In the genomic region with DNA sequence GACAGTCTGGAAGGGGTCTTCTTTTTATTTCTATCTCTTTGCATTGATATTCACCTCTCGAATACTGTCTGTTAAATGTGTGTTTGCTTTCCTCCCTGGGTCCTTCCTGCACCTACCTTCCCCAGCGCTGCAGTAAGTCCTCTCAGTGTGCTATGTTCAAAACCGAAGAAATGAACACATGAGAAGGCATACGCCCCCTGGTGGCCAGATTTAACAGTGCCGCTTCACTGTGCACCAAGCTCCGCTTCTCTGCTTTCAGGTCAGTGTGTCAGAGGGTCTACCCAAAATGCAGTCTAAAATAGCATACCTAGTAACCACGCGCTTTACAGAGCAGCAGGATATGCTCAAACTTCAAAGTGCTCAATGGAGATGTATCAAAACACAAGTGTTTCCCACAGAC, we compare ENCODE assay signal across 9 mouse cellular contexts. TPM values are rescaled to one million over a fixed set of nuclear protein-coding genes. Genes with fewer than 3 reads are reported as not detected.
A peak's percentile ranks its signal among the peaks of the same experiment; 100 is the strongest.
DNase-seq lines count a peak whose midpoint lies in the region; ATAC-seq and TF ChIP-seq lines count a peak whose summit lies in the region.
"Had no signal": no experiment of that assay in that cellular context is flagged by ENCODE, and none has a peak within 500 bp of the region (broad histone marks: within the 10 kb centered on the region; RNA-seq: fewer than 3 reads in every experiment).

No protein-coding gene starts in this region.

- no peaks in the 10 kb centered on the region for H3K36me3 ChIP-seq in hindbrain, embryonic 11.5 days (ENCODE audit: control insufficient read depth, insufficient read depth, low read length)
- H3K36me3 ChIP-seq in hindbrain, embryonic 12.5 days = peaks cover 24% of the 10 kb centered on the region
- peaks cover 19% of the 10 kb centered on the region for H3K36me3 ChIP-seq in hindbrain, postnatal 0 days (ENCODE audit: insufficient read depth, low read length)

- DNase-seq in hindbrain, embryonic 11.5 days (ENCODE audit: low spot score) = peak; percentile 87
- DNase-seq in adrenal gland, postnatal 4 days (ENCODE audit: low spot score in 2 of 2) = peak; percentile 29 to 50
- DNase-seq in hindbrain, postnatal 0 days (ENCODE audit: low spot score) = peak; percentile 89
- peak; percentile 87 for DNase-seq in left cerebral cortex, postnatal 4 days
- DNase-seq in ovary, postnatal 14 days (ENCODE audit: low spot score) = peak; percentile 66
- DNase-seq in thymus, postnatal 25 days = peak; percentile 75

- ATAC-seq in hindbrain, embryonic 11.5 days (ENCODE audit: low FRiP score) = no peak
- ATAC-seq in hindbrain, embryonic 12.5 days (ENCODE audit: low FRiP score) = no peak
- 0 out of 2 replicates have a peak, but pooled peaks have one; percentile 24 for ATAC-seq in hindbrain, postnatal 0 days

- no peaks in the 10 kb centered on the region for H3K27me3 ChIP-seq in hindbrain, embryonic 11.5 days (ENCODE audit: control insufficient read depth, insufficient read depth, low read length)
- no peaks in the 10 kb centered on the region for H3K27me3 ChIP-seq in hindbrain, embryonic 12.5 days
- no peaks in the 10 kb centered on the region for H3K27me3 ChIP-seq in hindbrain, postnatal 0 days (ENCODE audit: insufficient read depth, low read length)

- H3K9ac ChIP-seq in hindbrain, embryonic 11.5 days (ENCODE audit: low read depth, low read length) = no peak overlapping the region
- H3K9ac ChIP-seq in hindbrain, embryonic 12.5 days = no peak overlapping the region
- no peak overlapping the region for H3K9ac ChIP-seq in hindbrain, postnatal 0 days (replicated peaks; ENCODE audit: low read length)

- no peak overlapping the region for H3K4me2 ChIP-seq in hindbrain, embryonic 11.5 days (replicated peaks; ENCODE audit: low read depth, low read length)
- H3K4me2 ChIP-seq in hindbrain, embryonic 12.5 days (replicated peaks) = no peak overlapping the region
- no peak overlapping the region for H3K4me2 ChIP-seq in hindbrain, postnatal 0 days (ENCODE audit: low read depth, low read length)

- H3K9me3 ChIP-seq in hindbrain, embryonic 11.5 days (ENCODE audit: control insufficient read depth, low read length) = no peaks in the 10 kb centered on the region
- H3K9me3 ChIP-seq in hindbrain, embryonic 12.5 days (replicated peaks) = 0 out of 2 replicates have a peak, but pooled peaks cover 4% of the 10 kb centered on the region
- peaks cover 3% of the 10 kb centered on the region; the same call in 1 of the 2 replicates for H3K9me3 ChIP-seq in hindbrain, postnatal 0 days (ENCODE audit: low read length)

- WGBS in hindbrain, embryonic 11.5 days = 60% methylated on average over 8 of the region's 8 CpGs
- WGBS in hindbrain, embryonic 12.5 days = 51% methylated on average over 8 of the region's 8 CpGs
- WGBS in hindbrain, postnatal 0 days = 54% methylated on average over 8 of the region's 8 CpGs

- no peaks in the 10 kb centered on the region for H3K4me1 ChIP-seq in hindbrain, embryonic 11.5 days (replicated peaks; ENCODE audit: control insufficient read depth, insufficient read depth, low read length)
- peaks cover 9% of the 10 kb centered on the region for H3K4me1 ChIP-seq in hindbrain, embryonic 12.5 days
- no peaks in the 10 kb centered on the region for H3K4me1 ChIP-seq in embryonic fibroblast, embryonic 13.5 days (ENCODE audit: control insufficient read depth, insufficient read depth, low read length)
- H3K4me1 ChIP-seq in hindbrain, postnatal 0 days (ENCODE audit: insufficient read depth, low read length) = no peaks in the 10 kb centered on the region

- H3K27ac ChIP-seq in hindbrain, embryonic 11.5 days (ENCODE audit: low read depth, low read length) = no peak overlapping the region
- H3K27ac ChIP-seq in hindbrain, embryonic 12.5 days = no peak overlapping the region
- H3K27ac ChIP-seq in embryonic fibroblast, embryonic 13.5 days (ENCODE audit: insufficient read depth, low read length) = no peak overlapping the region
- no peak overlapping the region for H3K27ac ChIP-seq in hindbrain, postnatal 0 days

- intact Hi-C loops in left cerebral cortex, postnatal 4 days (cut with DNase I) = loop anchor here (5.0 kb wide), 1 partner anchor 91 kb away; no protein-coding TSS in a partner anchor

- H3K4me3 ChIP-seq in hindbrain, embryonic 11.5 days (ENCODE audit: low read depth, low read length) = no peak overlapping the region
- no peak overlapping the region for H3K4me3 ChIP-seq in hindbrain, embryonic 12.5 days
- no peak overlapping the region for H3K4me3 ChIP-seq in embryonic fibroblast, embryonic 13.5 days (ENCODE audit: insufficient read depth, low read length)
- no peak overlapping the region for H3K4me3 ChIP-seq in hindbrain, postnatal 0 days (ENCODE audit: low read length)

- no peak for TF ChIP-seq POLR2A in embryonic fibroblast, embryonic 13.5 days (IDR thresholded peaks at IDR 0.05; ENCODE audit: low read depth, low read length)

- TF ChIP-seq CTCF in embryonic fibroblast, embryonic 13.5 days (IDR thresholded peaks at IDR 0.05; ENCODE audit: borderline replicate concordance, insufficient read depth, low read length) = peak; percentile 38; the same call in 1 of the 2 replicates
- peak; percentile 91 for TF ChIP-seq CTCF in hindbrain, postnatal 0 days (IDR thresholded peaks at IDR 0.05; ENCODE audit: low read depth)

RNA-seq across cellular contexts. Expression of gene Lrrc66, which starts 0.8 kb away (rescaled TPM):
- 0.15 TPM in 1 of 2 replicates, not detected in the other for polyA plus RNA-seq in hindbrain, embryonic 11.5 days (2014; fragmentation: Nextera tagmentation; extraction: Ambion mirVana)
- not detected in 2 replicates for polyA plus RNA-seq in hindbrain, embryonic 12.5 days (2016; fragmentation: Nextera tagmentation; extraction: Ambion mirVana)
- under 1 TPM in 1 of 2 experiments, not detected in 1; 0.53 TPM for total RNA-seq in adrenal gland, postnatal 4 days (2021)
- not detected in 2 replicates for polyA plus RNA-seq in embryonic fibroblast, embryonic 13.5 days (2011; ENCODE audit: insufficient read length, low read depth, missing spikeins)
- total RNA-seq in hindbrain, postnatal 0 days (2014; rRNA removed) = not detected in 2 replicates
- not detected in 2 replicates for polyA plus RNA-seq in hindbrain, postnatal 0 days (2015; fragmentation: Nextera tagmentation; extraction: Ambion mirVana)
- total RNA-seq in left cerebral cortex, postnatal 4 days (2021) = under 1 TPM in 1 of 2 experiments, not detected in 1; 0.12 TPM

RNA-seq across cellular contexts. Expression of gene Sgcb, which starts 14.4 kb away (rescaled TPM):
- polyA plus RNA-seq in hindbrain, embryonic 11.5 days (2014; fragmentation: Nextera tagmentation; extraction: Ambion mirVana) = 24.6 and 26.3 TPM in 2 replicates
- polyA plus RNA-seq in hindbrain, embryonic 12.5 days (2016; fragmentation: Nextera tagmentation; extraction: Ambion mirVana) = 26.5 and 29.1 TPM in 2 replicates
- total RNA-seq in adrenal gland, postnatal 4 days (2021) = 10 to 100 TPM; 26.8 to 29.7 TPM
- polyA plus RNA-seq in embryonic fibroblast, embryonic 13.5 days (2011; ENCODE audit: insufficient read length, low read depth, missing spikeins) = 21.4 and 31.6 TPM in 2 replicates
- total RNA-seq in hindbrain, postnatal 0 days (2014; rRNA removed) = 15.3 and 19.2 TPM in 2 replicates
- polyA plus RNA-seq in hindbrain, postnatal 0 days (2015; fragmentation: Nextera tagmentation; extraction: Ambion mirVana) = 54.5 and 58.4 TPM in 2 replicates
- total RNA-seq in left cerebral cortex, postnatal 4 days (2021) = 10 to 100 TPM; 44.5 to 44.6 TPM

RNA-seq across cellular contexts. Expression of gene Spata18, which starts 18.0 kb away (rescaled TPM):
- polyA plus RNA-seq in hindbrain, embryonic 11.5 days (2014; fragmentation: Nextera tagmentation; extraction: Ambion mirVana) = 1.0 and 1.9 TPM in 2 replicates
- 0.90 and 1.1 TPM in 2 replicates for polyA plus RNA-seq in hindbrain, embryonic 12.5 days (2016; fragmentation: Nextera tagmentation; extraction: Ambion mirVana)
- under 1 TPM; 0.25 to 0.28 TPM for total RNA-seq in adrenal gland, postnatal 4 days (2021)
- polyA plus RNA-seq in embryonic fibroblast, embryonic 13.5 days (2011; ENCODE audit: insufficient read length, low read depth, missing spikeins) = 0.25 and 0.97 TPM in 2 replicates
- 1.2 and 1.4 TPM in 2 replicates for total RNA-seq in hindbrain, postnatal 0 days (2014; rRNA removed)
- polyA plus RNA-seq in hindbrain, postnatal 0 days (2015; fragmentation: Nextera tagmentation; extraction: Ambion mirVana) = 0.83 and 1.1 TPM in 2 replicates
- total RNA-seq in left cerebral cortex, postnatal 4 days (2021) = 1 to 10 TPM; 1.3 to 1.7 TPM
- total RNA-seq: common myeloid progenitor, adult 5-6 weeks had no signal
